Mouse (Mus musculus) liver, embryonic 11.5 days (tissue): ENCODE measurements at regions not wholly inside any gene's neighbourhood (a gene's known extent, or its start where the extent isn't known, plus 50 kb on each side); places are given as distances from the start of the nearest gene placed in this dataset.

ENCODE experiments used
- ATAC-seq: fragments of 200-750 bp; cut with Nextera tagmentation; replicated peaks from 2 replicates; pipeline ENCODE4 v1.8.0; 2017; ENCODE audit warnings: moderate number of reproducible peaks, mild to moderate bottlenecking, moderate TSS enrichment, moderate library complexity; ENCODE audit not compliant: low FRiP score
- DNase-seq: peaks from one replicate; pipeline ENCODE4 v3.0.0-alpha.2; 2017; ENCODE audit warnings: low spot score
- H3K27ac ChIP-seq: fragments of 300-500 bp; sonication (generic); 2 replicates; pipeline ENCODE4 v1.5.1; 2014; ENCODE audit warnings: mild to moderate bottlenecking, low read depth, low read length, control low read depth
- H3K27me3 ChIP-seq: fragments of 300-500 bp; sonication (generic); replicated peaks from 2 replicates; pipeline ENCODE4 v1.6.1; 2014; ENCODE audit warnings: low read length, mixed read lengths; ENCODE audit not compliant: control insufficient read depth, insufficient read depth
- H3K36me3 ChIP-seq: fragments of 300-500 bp; sonication (generic); 2 replicates; pipeline ENCODE4 v1.6.1; 2014; ENCODE audit warnings: mild to moderate bottlenecking, low read length, moderate library complexity, mixed read lengths; ENCODE audit not compliant: control insufficient read depth, insufficient read depth
- H3K4me1 ChIP-seq: fragments of 300-500 bp; sonication (generic); replicated peaks from 2 replicates; pipeline ENCODE4 v1.6.1; 2014; ENCODE audit warnings: low read length, mixed read lengths; ENCODE audit not compliant: control insufficient read depth, insufficient read depth
- H3K4me2 ChIP-seq: fragments of 300-500 bp; sonication (generic); 2 replicates; pipeline ENCODE4 v1.6.1; 2014; ENCODE audit warnings: mild to moderate bottlenecking, control low read depth, moderate library complexity
- H3K4me3 ChIP-seq: fragments of 300-500 bp; sonication (generic); 2 replicates; pipeline ENCODE4 v1.5.1; 2014; ENCODE audit warnings: low read depth, low read length, control low read depth
- H3K9ac ChIP-seq: fragments of 300-500 bp; sonication (generic); 2 replicates; pipeline ENCODE4 v1.6.1; 2014; ENCODE audit warnings: low read depth, low read length, control low read depth
- H3K9me3 ChIP-seq: fragments of 300-500 bp; sonication (generic); 2 replicates; pipeline ENCODE4 v1.6.1; 2016; ENCODE audit warnings: low read length, inconsistent platforms, mixed read lengths; ENCODE audit not compliant: control insufficient read depth
- WGBS: fragments of 180-500 bp; shearing (Covaris S2); extraction: QIAGEN DNeasy Blood & Tissue Kit; methylation state at CpG from one replicate; pipeline ENCODE4 v1.1.7; 2014; 5-methylcytosine and 5-hydroxymethylcytosine counted together

DNA sequence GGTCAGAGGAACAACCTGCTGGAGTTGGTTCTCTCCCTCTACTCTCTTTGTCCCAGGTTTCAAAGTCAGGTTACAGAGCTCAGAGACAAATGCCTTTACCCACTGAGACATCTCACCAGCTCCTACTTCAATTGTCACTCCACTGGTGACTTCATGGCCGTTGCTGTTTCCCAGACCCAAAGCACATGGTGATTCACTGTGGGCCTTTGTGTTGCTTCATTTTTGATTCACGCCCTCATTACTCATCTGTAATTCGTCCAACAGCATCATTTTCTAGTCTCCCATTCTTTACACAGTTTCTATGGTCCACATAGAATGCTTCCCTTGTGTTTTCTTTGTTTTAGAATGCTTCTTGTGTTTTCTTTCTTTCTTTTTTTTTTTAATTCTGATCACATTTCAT is 498.2 kb downstream of the Igsf11 start:
- no peak overlapping the region for H3K4me2 ChIP-seq
- H3K9ac ChIP-seq, result no peak overlapping the region
- H3K4me1 ChIP-seq, result no peaks in the 10 kb centered on the region
- no peaks in the 10 kb centered on the region for H3K36me3 ChIP-seq
- DNase-seq (no peak), ATAC-seq (no peak)
- H3K9me3 ChIP-seq, result no peaks in the 10 kb centered on the region
- no peaks in the 10 kb centered on the region for H3K27me3 ChIP-seq
- no peak overlapping the region for H3K27ac ChIP-seq
- H3K4me3 ChIP-seq, result no peak overlapping the region
- 77% methylated on average over 3 of the region's 3 CpGs for WGBS

DNA sequence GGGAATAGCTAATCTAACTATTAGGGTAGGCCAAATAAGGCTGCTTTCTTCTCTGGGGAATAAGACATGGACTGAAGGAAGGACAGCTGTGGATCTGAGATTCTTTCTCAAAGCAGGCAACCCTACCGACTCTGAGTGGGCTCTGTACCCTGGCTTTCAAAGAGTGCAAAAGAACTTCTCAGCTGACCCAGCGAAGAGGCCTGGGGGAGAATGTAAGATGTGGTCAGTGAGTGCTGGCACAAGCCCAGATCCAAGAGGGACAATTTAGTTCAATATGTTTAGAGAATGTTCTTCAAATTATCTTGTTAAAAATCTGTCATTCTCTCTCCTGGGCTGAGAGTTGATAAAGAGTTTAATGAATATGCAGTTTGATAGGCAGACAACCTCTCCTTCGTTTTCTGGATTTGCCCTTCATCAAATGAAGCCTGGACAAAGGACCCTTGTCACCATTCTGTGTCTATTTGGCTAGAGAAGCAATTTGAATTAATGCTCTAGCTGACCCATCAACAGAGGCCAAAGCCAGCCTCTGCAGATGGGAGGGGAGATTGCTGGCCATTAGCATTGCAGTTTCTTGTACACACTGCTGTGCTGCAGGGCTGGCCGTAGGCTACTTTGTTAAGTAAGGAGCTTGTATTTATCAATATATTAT is 509.8 kb downstream of the Igsf11 start:
- Histone ChIP-seq H3K4me1 (no peaks in the 10 kb centered on the region), H3K4me3 (no peak overlapping the region), H3K36me3 (no peaks in the 10 kb centered on the region), H3K9me3 (no peaks in the 10 kb centered on the region), H3K27me3 (no peaks in the 10 kb centered on the region), H3K4me2 (no peak overlapping the region), H3K27ac (no peak overlapping the region), H3K9ac (no peak overlapping the region)
- 78% methylated on average over 4 of the region's 4 CpGs for WGBS
- DNase-seq (no peak), ATAC-seq (no peak)

DNA sequence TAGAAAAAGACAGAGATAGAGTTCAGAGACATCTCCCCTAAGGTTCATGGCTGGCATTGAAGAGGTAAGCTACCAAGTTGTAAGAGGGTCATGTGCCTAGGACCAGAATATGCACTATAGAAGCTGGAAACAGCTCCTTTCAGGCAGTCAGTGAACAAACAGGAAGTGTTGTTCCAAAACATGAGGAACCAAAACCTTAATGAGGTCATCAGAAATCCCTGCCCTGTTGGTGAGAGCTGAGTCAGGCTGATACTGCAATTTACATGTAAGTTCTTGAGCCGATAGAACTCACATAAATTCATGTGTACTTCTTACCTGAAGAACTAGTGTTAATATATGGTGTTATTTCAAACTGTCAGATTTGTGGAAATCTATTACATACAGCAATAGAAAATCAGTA is 539.1 kb downstream of the Igsf11 start:
- Histone ChIP-seq H3K4me2 (no peak overlapping the region), H3K9ac (no peak overlapping the region), H3K27me3 (no peaks in the 10 kb centered on the region), H3K4me3 (no peak overlapping the region), H3K27ac (no peak overlapping the region), H3K36me3 (no peaks in the 10 kb centered on the region), H3K4me1 (no peaks in the 10 kb centered on the region), H3K9me3 (no peaks in the 10 kb centered on the region)
- ATAC-seq, result no peak
- DNase-seq, result no peak
- 83% methylated on average over 1 of the region's 1 CpGs for WGBS

DNA sequence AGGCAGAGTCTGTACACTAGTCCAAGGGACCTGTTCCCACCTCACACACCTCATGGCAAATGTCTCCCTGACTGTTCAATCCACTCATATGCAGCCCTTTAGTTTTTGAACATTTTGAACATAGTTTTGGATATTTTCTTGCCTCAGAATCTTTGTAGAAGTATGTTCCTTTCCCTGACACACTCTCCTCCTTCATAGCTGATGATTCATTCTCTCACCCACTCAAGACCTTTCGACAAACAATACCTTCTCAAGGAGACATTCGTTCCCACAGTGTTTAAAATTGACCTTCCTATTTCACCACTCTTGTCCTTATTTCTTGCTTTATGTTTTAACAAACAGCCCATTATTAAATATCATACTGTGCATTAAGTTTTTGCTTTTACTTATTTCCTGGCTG is 538.4 kb upstream of the Lsamp start:
- Histone ChIP-seq H3K36me3 (no peaks in the 10 kb centered on the region), H3K27me3 (no peaks in the 10 kb centered on the region), H3K4me2 (no peak overlapping the region), H3K9me3 (no peaks in the 10 kb centered on the region), H3K9ac (no peak overlapping the region), H3K4me3 (no peak overlapping the region), H3K27ac (no peak overlapping the region), H3K4me1 (no peaks in the 10 kb centered on the region)
- DNase-seq (no peak), ATAC-seq (no peak)
- WGBS, result 80% methylated on average over 2 of the region's 2 CpGs

DNA sequence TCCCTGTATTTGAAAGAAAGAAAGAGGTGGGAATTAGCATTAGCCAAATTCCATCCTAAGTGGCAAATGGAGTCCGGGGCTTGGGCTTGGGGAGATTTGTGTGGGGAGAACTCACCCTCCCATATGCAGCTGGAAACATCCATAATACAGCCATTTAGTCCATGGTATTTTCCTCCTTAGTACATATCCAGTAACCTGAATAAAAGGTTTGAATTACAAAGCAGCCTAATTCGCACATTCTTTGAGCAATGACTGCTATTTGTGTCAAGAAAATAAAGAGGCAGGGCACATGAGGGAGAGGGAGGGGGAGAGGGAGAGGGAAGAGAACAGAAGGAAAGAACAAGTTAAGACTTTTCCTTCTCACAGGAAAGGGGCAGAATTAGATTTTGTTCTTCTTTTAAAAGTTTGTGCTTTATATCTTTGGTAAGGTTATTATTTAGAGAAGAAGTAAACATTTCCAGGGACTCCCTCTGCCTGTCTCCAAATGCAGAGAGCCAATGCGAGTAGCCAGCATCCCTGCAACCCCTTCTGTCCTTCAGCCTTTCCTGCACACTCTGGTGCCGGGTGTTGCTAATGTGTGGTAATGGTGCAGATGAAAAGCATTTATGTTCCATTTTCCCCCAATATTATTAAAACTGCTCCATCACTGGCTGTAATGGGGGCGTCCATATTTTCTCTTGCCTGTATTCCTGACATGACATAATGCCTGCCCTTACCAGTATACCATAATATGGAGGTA is 530.6 kb upstream of the Lsamp start:
- no peak overlapping the region for H3K4me2 ChIP-seq
- H3K4me3 ChIP-seq, result no peak overlapping the region
- no peaks in the 10 kb centered on the region for H3K4me1 ChIP-seq
- no peak for DNase-seq
- no peak overlapping the region for H3K27ac ChIP-seq
- H3K27me3 ChIP-seq, result no peaks in the 10 kb centered on the region
- no peaks in the 10 kb centered on the region for H3K9me3 ChIP-seq
- H3K36me3 ChIP-seq, result no peaks in the 10 kb centered on the region
- no peak for ATAC-seq
- H3K9ac ChIP-seq, result no peak overlapping the region
- WGBS, result 78% methylated on average over 5 of the region's 5 CpGs
